In genomic region chr11:44613411-44614180, GRCm38 (mm10) we compare ENCODE assay signal across 7 mouse cellular contexts. TPM values are rescaled to one million over a fixed set of nuclear protein-coding genes. Genes with fewer than 3 reads are reported as not detected.
A peak's percentile ranks its signal among the peaks of the same experiment; 100 is the strongest.
DNase-seq lines count a peak whose midpoint lies in the region; ATAC-seq and TF ChIP-seq lines count a peak whose summit lies in the region.

No protein-coding gene starts in this region.

- no peaks in the 10 kb centered on the region for H3K36me3 ChIP-seq in testis, adult 2 months (ENCODE audit: control insufficient read depth, insufficient read depth, low read length)
- no peaks in the 10 kb centered on the region for H3K36me3 ChIP-seq in heart, embryonic 12.5 days
- no peaks in the 10 kb centered on the region for H3K36me3 ChIP-seq in limb, embryonic 11.5 days (ENCODE audit: control insufficient read depth, insufficient read depth, low read length)
- no peaks in the 10 kb centered on the region for H3K36me3 ChIP-seq in stomach, embryonic 15.5 days

- no peak for DNase-seq in testis, postnatal 14 days (ENCODE audit: low spot score)
- peak; percentile 55 for DNase-seq in limb, embryonic 11.5 days (ENCODE audit: low spot score)
- DNase-seq in adrenal gland, adult 8-10 months: no peak
- DNase-seq in adipocyte (ENCODE audit: low spot score): no peak

- H3K4me1 ChIP-seq in testis, adult 2 months (ENCODE audit: control insufficient read depth, insufficient read depth, low read length): peaks cover 16% of the 10 kb centered on the region
- peaks cover 27% of the 10 kb centered on the region for H3K4me1 ChIP-seq in heart, embryonic 12.5 days (replicated peaks)
- peaks cover 21% of the 10 kb centered on the region for H3K4me1 ChIP-seq in limb, embryonic 11.5 days (ENCODE audit: control insufficient read depth, insufficient read depth, low read length)
- peaks cover 17% of the 10 kb centered on the region for H3K4me1 ChIP-seq in stomach, embryonic 15.5 days

- H3K9ac ChIP-seq in heart, embryonic 12.5 days: peak overlapping the region; percentile 69
- peak overlapping the region; percentile 53 for H3K9ac ChIP-seq in limb, embryonic 11.5 days (ENCODE audit: low read length)
- H3K9ac ChIP-seq in stomach, embryonic 15.5 days: no peak overlapping the region; the same call in 1 of the 2 replicates

- H3K4me2 ChIP-seq in heart, embryonic 12.5 days: peak overlapping the region; percentile 84
- H3K4me2 ChIP-seq in limb, embryonic 11.5 days (ENCODE audit: low read depth, severe bottlenecking): peak overlapping the region; percentile 61
- peak overlapping the region; percentile 60 for H3K4me2 ChIP-seq in stomach, embryonic 15.5 days

- peak overlapping the region; percentile 46 for H3K4me3 ChIP-seq in testis, adult 2 months (ENCODE audit: control insufficient read depth, low read depth, low read length)
- peak overlapping the region; percentile 48 for H3K4me3 ChIP-seq in heart, embryonic 12.5 days
- H3K4me3 ChIP-seq in limb, embryonic 11.5 days (ENCODE audit: low read depth, low read length): peak overlapping the region; percentile 17
- H3K4me3 ChIP-seq in stomach, embryonic 15.5 days (replicated peaks): peak overlapping the region; percentile 31

- no peak for TF ChIP-seq POLR2A in testis, adult 2 months (IDR thresholded peaks at IDR 0.05; ENCODE audit: control insufficient read depth, low read depth, low read length)

- no peaks in the 10 kb centered on the region for H3K9me3 ChIP-seq in heart, embryonic 12.5 days (replicated peaks)
- H3K9me3 ChIP-seq in limb, embryonic 11.5 days (ENCODE audit: control insufficient read depth, low read length): no peaks in the 10 kb centered on the region
- H3K9me3 ChIP-seq in stomach, embryonic 15.5 days: no peaks in the 10 kb centered on the region

- WGBS in heart, embryonic 12.5 days: 6% methylated on average over 14 of the region's 14 CpGs
- WGBS in limb, embryonic 11.5 days: 5% methylated on average over 14 of the region's 14 CpGs
- WGBS in stomach, embryonic 15.5 days: 9% methylated on average over 14 of the region's 14 CpGs

- no peak overlapping the region for H3K27ac ChIP-seq in testis, adult 2 months (ENCODE audit: control insufficient read depth, insufficient read depth, low read depth, low read length)
- no peak overlapping the region for H3K27ac ChIP-seq in heart, embryonic 12.5 days (ENCODE audit: poor library complexity, severe bottlenecking)
- no peak overlapping the region for H3K27ac ChIP-seq in limb, embryonic 11.5 days (replicated peaks; ENCODE audit: low read depth, low read length)
- H3K27ac ChIP-seq in stomach, embryonic 15.5 days: no peak overlapping the region

- peaks cover 6% of the 10 kb centered on the region; the same call in 1 of the 2 replicates for H3K27me3 ChIP-seq in testis, adult 2 months (ENCODE audit: control insufficient read depth, insufficient read depth, low read length)
- peaks cover 26% of the 10 kb centered on the region for H3K27me3 ChIP-seq in heart, embryonic 12.5 days (replicated peaks)
- peaks cover 10% of the 10 kb centered on the region for H3K27me3 ChIP-seq in limb, embryonic 11.5 days (ENCODE audit: control insufficient read depth, insufficient read depth, low read length)
- H3K27me3 ChIP-seq in stomach, embryonic 15.5 days (replicated peaks): peaks cover 53% of the 10 kb centered on the region

- ATAC-seq in heart, embryonic 12.5 days (ENCODE audit: insufficient number of reproducible peaks, low FRiP score): no peak
- no peak for ATAC-seq in limb, embryonic 11.5 days (ENCODE audit: insufficient number of reproducible peaks, low FRiP score, low TSS enrichment, low read depth)
- ATAC-seq in stomach, embryonic 15.5 days (ENCODE audit: insufficient read depth, low FRiP score, low read depth): no peak

- TF ChIP-seq CTCF in testis, adult 2 months (IDR thresholded peaks at IDR 0.05; ENCODE audit: control insufficient read depth, insufficient read depth, insufficient replicate concordance, low read depth, low read length): no peak

RNA-seq across cellular contexts. Expression of gene Ebf1, which starts 3.5 kb away (rescaled TPM):
- polyA plus RNA-seq in testis, adult 2 months (2012; rRNA removed): 1.1 and 1.2 TPM in 2 replicates
- 13.9 and 15.6 TPM in 2 replicates for polyA plus RNA-seq in heart, embryonic 12.5 days (2016; fragmentation: Nextera tagmentation; extraction: Ambion mirVana)
- polyA plus RNA-seq in limb, embryonic 11.5 days (2014; fragmentation: Nextera tagmentation; extraction: Ambion mirVana): 56.0 and 61.7 TPM in 2 replicates
- polyA plus RNA-seq in stomach, embryonic 15.5 days (2015; fragmentation: Nextera tagmentation; extraction: Ambion mirVana): 11.8 and 12.2 TPM in 2 replicates
- 10 to 100 TPM; 14.1 to 32.8 (median 23.1) TPM for total RNA-seq in adrenal gland, adult 8-10 months (2022)
